ENCODE assay signal across 9 mouse cellular contexts in genomic region chr19:10949558-10949957, GRCm38 (mm10). TPM values are rescaled to one million over a fixed set of nuclear protein-coding genes. Genes with fewer than 3 reads are reported as not detected.
DNase-seq lines count a peak whose midpoint lies in the region; ATAC-seq and TF ChIP-seq lines count a peak whose summit lies in the region.
"Had no signal": no experiment of that assay in that cellular context is flagged by ENCODE, and none has a peak within 500 bp of the region (broad histone marks: within the 10 kb centered on the region; RNA-seq: fewer than 3 reads in every experiment).

No protein-coding gene starts in this region.

- no peak for TF ChIP-seq CTCF in E14TG2a.4 (conservative IDR thresholded peaks at IDR 0.05; ENCODE audit: low read length)

- ATAC-seq in heart, embryonic 13.5 days (ENCODE audit: extremely low read depth, insufficient number of reproducible peaks, low FRiP score, low TSS enrichment): no peak
- peak; percentile 26; the same call in 1 of the 2 replicates for ATAC-seq in granulocyte monocyte progenitor cell, adult 5-6 weeks (replicated peaks; ENCODE audit: poor library complexity, severe bottlenecking)

- H3K36me3 ChIP-seq in heart, embryonic 13.5 days: peaks cover 20% of the 10 kb centered on the region
- peaks cover 34% of the 10 kb centered on the region for H3K36me3 ChIP-seq in E14TG2a.4 (ENCODE audit: insufficient read depth, low read length)

- intact Hi-C loops in heart, postnatal 25 days (cut with DNase I): loop anchor here (1.0 kb wide), 1 partner anchor 53 kb away; no protein-coding TSS in a partner anchor

- no peaks in the 10 kb centered on the region for H3K27me3 ChIP-seq in heart, embryonic 13.5 days (replicated peaks)
- H3K27me3 ChIP-seq in E14TG2a.4 (ENCODE audit: insufficient read depth, low read length): peaks cover 16% of the 10 kb centered on the region

- peak overlapping the region; percentile 69 for H3K4me3 ChIP-seq in heart, embryonic 13.5 days
- peak overlapping the region; percentile 99 for H3K4me3 ChIP-seq in E14TG2a.4 (replicated peaks; ENCODE audit: low read length)

- H3K9me3 ChIP-seq in heart, embryonic 13.5 days: no peaks in the 10 kb centered on the region
- no peaks in the 10 kb centered on the region for H3K9me3 ChIP-seq in E14TG2a.4 (ENCODE audit: low read length)

- peaks cover 52% of the 10 kb centered on the region for H3K4me1 ChIP-seq in heart, embryonic 13.5 days
- peaks cover 44% of the 10 kb centered on the region for H3K4me1 ChIP-seq in E14TG2a.4 (replicated peaks; ENCODE audit: low read depth, low read length)

- peak overlapping the region; percentile 96 for H3K4me2 ChIP-seq in heart, embryonic 13.5 days

- peak overlapping the region; percentile 76 for H3K9ac ChIP-seq in heart, embryonic 13.5 days

- 36% methylated on average over 9 of the region's 9 CpGs for WGBS in heart, embryonic 13.5 days

- peak overlapping the region; percentile 51 for H3K27ac ChIP-seq in heart, embryonic 13.5 days (replicated peaks)

- DNase-seq in heart, postnatal 25 days (ENCODE audit: low spot score): no peak
- DNase-seq in lung, postnatal 10 days: peak; percentile 13
- DNase-seq in frontal cortex, adult 2 months (ENCODE audit: extremely low spot score in 1 of 2, low spot score in 1 of 2): no peak
- DNase-seq in testis, postnatal 10 days (ENCODE audit: low spot score): no peak
- no peak for DNase-seq in yolk sac, embryonic 10.5 days (ENCODE audit: low spot score)

RNA-seq across cellular contexts. Expression of gene Ccdc86, which starts 0.5 kb away (rescaled TPM):
- polyA plus RNA-seq in heart, embryonic 13.5 days (2015; fragmentation: Nextera tagmentation; extraction: Ambion mirVana): 18.8 and 19.9 TPM in 2 replicates
- total RNA-seq in heart, postnatal 25 days (2021): 1 to 10 TPM; 5.7 to 6.2 TPM
- 19.0 and 23.1 TPM in 2 replicates for total RNA-seq in granulocyte monocyte progenitor cell, adult 5-6 weeks (2014; fragmentation: Nextera tagmentation)
- total RNA-seq in granulocyte monocyte progenitor cell, adult 5-6 weeks (2017): 15.2 and 20.1 TPM in 2 replicates
- 5.1 and 5.5 TPM in 2 replicates for polyA plus RNA-seq in frontal cortex, adult 2 months (2012; rRNA removed)

RNA-seq across cellular contexts. Expression of gene Ptgdr2, which starts 12.6 kb away (rescaled TPM):
- 0.11 TPM in 1 of 2 replicates, not detected in the other for polyA plus RNA-seq in heart, embryonic 13.5 days (2015; fragmentation: Nextera tagmentation; extraction: Ambion mirVana)
- total RNA-seq in heart, postnatal 25 days (2021): under 1 TPM in 1 of 2 experiments, not detected in 1; 0.08 TPM
- not detected in 2 replicates for total RNA-seq in granulocyte monocyte progenitor cell, adult 5-6 weeks (2014; fragmentation: Nextera tagmentation)
- total RNA-seq in granulocyte monocyte progenitor cell, adult 5-6 weeks (2017): not detected in 2 replicates
- 0.08 and 0.22 TPM in 2 replicates for polyA plus RNA-seq in frontal cortex, adult 2 months (2012; rRNA removed)

RNA-seq across cellular contexts. Expression of gene Ms4a10, which starts 24.9 kb away (rescaled TPM):
- 0.15 TPM in 1 of 2 replicates, not detected in the other for polyA plus RNA-seq in heart, embryonic 13.5 days (2015; fragmentation: Nextera tagmentation; extraction: Ambion mirVana)
- not detected for total RNA-seq in heart, postnatal 25 days (2021)
- total RNA-seq in granulocyte monocyte progenitor cell, adult 5-6 weeks (2014; fragmentation: Nextera tagmentation): not detected in 2 replicates
- not detected in 2 replicates for total RNA-seq in granulocyte monocyte progenitor cell, adult 5-6 weeks (2017)
- not detected in 2 replicates for polyA plus RNA-seq in frontal cortex, adult 2 months (2012; rRNA removed)
- total RNA-seq: layer of hippocampus, postnatal 36 days had no signal

RNA-seq across cellular contexts. Expression of gene Zp1, which starts 29.1 kb away (rescaled TPM):
- polyA plus RNA-seq in heart, embryonic 13.5 days (2015; fragmentation: Nextera tagmentation; extraction: Ambion mirVana): 0.08 TPM in 1 of 2 replicates, not detected in the other
- not detected for total RNA-seq in heart, postnatal 25 days (2021)
- total RNA-seq in granulocyte monocyte progenitor cell, adult 5-6 weeks (2014; fragmentation: Nextera tagmentation): not detected in 2 replicates
- total RNA-seq in granulocyte monocyte progenitor cell, adult 5-6 weeks (2017): not detected in 2 replicates
- polyA plus RNA-seq in frontal cortex, adult 2 months (2012; rRNA removed): 0.06 TPM in 1 of 2 replicates, not detected in the other
- total RNA-seq: layer of hippocampus, postnatal 36 days had no signal

RNA-seq across cellular contexts. Expression of gene Ms4a15, which starts 43.5 kb away (rescaled TPM):
- not detected in 2 replicates for polyA plus RNA-seq in heart, embryonic 13.5 days (2015; fragmentation: Nextera tagmentation; extraction: Ambion mirVana)
- not detected for total RNA-seq in heart, postnatal 25 days (2021)
- not detected in 2 replicates for total RNA-seq in granulocyte monocyte progenitor cell, adult 5-6 weeks (2014; fragmentation: Nextera tagmentation)
- not detected in 2 replicates for total RNA-seq in granulocyte monocyte progenitor cell, adult 5-6 weeks (2017)
- polyA plus RNA-seq in frontal cortex, adult 2 months (2012; rRNA removed): 81.7 and 91.9 TPM in 2 replicates
- total RNA-seq: layer of hippocampus, postnatal 36 days had no signal
